Mouse (Mus musculus) myocyte (in vitro differentiated cells): ENCODE results near the gene Emcn. TPM values are rescaled to one million over a fixed set of nuclear protein-coding genes. Genes with fewer than 3 reads are reported as not detected.

Source experiments
- H3K27me3 ChIP-seq: one replicate; pipeline ENCODE4 v1.6.1; 2011; ENCODE audit not compliant: control insufficient read depth, insufficient read depth, insufficient read length
- H3K36me3 ChIP-seq: one replicate; pipeline ENCODE4 v1.6.1; 2011; ENCODE audit not compliant: control insufficient read depth, insufficient read depth
- H3K4me2 ChIP-seq: one replicate; pipeline ENCODE4 v1.6.1; 2011; ENCODE audit warnings: low read depth, control low read depth
- H3K4me3 ChIP-seq: one replicate; pipeline ENCODE4 v1.5.1; 2011; ENCODE audit warnings: mild to moderate bottlenecking, control low read depth, moderate library complexity
- H3K79me2 ChIP-seq: one replicate; pipeline ENCODE4 v1.6.1; 2011; ENCODE audit not compliant: control insufficient read depth, insufficient read depth
- H3ac ChIP-seq: one replicate; pipeline ENCODE4 v1.6.1; 2011; ENCODE audit not compliant: control insufficient read depth, insufficient read length
- CEBPB ChIP-seq: IDR thresholded peaks from 2 replicates; pipeline ENCODE4 v1.6.1; 2011; ENCODE audit warnings: mild to moderate bottlenecking, moderate library complexity; ENCODE audit not compliant: poor library complexity, insufficient read depth, severe bottlenecking
- E2F4 ChIP-seq: IDR thresholded peaks from one replicate; pipeline ENCODE4 v1.6.1; 2011; ENCODE audit warnings: mild to moderate bottlenecking, control low read depth, moderate library complexity; ENCODE audit not compliant: insufficient read depth
- MAX ChIP-seq: IDR thresholded peaks from one replicate; pipeline ENCODE4 v1.6.1; 2011; ENCODE audit warnings: low read depth, mild to moderate bottlenecking, control low read depth
- MYOD1 ChIP-seq, 3 experiments: IDR thresholded peaks; one replicate each; pipeline ENCODE4 v1.6.1; 2011; ENCODE audit warnings: control low read depth in 2 of 3, low read depth in 2 of 3, mild to moderate bottlenecking in 2 of 3, moderate library complexity in 1 of 3; ENCODE audit not compliant: insufficient read length in 2 of 3, control insufficient read depth in 1 of 3
- MYOG ChIP-seq, 3 experiments: IDR thresholded peaks; one replicate each; pipeline ENCODE4 v1.6.1; 2011; ENCODE audit warnings: control low read depth in 2 of 3, low read depth in 2 of 3, mild to moderate bottlenecking in 2 of 3; ENCODE audit not compliant: insufficient read length in 2 of 3, control insufficient read depth in 1 of 3, insufficient read depth in 1 of 3
- POLR2A ChIP-seq: IDR thresholded peaks from one replicate; pipeline ENCODE4 v1.6.1; 2011; ENCODE audit warnings: low read depth, mild to moderate bottlenecking, control low read depth, moderate library complexity; ENCODE audit not compliant: insufficient read length
- POLR2AphosphoS2 ChIP-seq: IDR thresholded peaks from one replicate; pipeline ENCODE4 v1.6.1; 2011; ENCODE audit warnings: low read depth, control low read depth; ENCODE audit not compliant: insufficient read length
- REST ChIP-seq: IDR thresholded peaks from one replicate; pipeline ENCODE4 v1.6.1; 2011; ENCODE audit warnings: mild to moderate bottlenecking, control low read depth, moderate library complexity; ENCODE audit not compliant: insufficient read depth, insufficient read length
- SRF ChIP-seq: IDR thresholded peaks from one replicate; pipeline ENCODE4 v1.6.1; 2011; ENCODE audit warnings: low read depth; ENCODE audit not compliant: control insufficient read depth, insufficient read length
- TCF12 ChIP-seq: IDR thresholded peaks from one replicate; pipeline ENCODE4 v1.6.1; 2011; ENCODE audit warnings: mild to moderate bottlenecking, control low read depth; ENCODE audit not compliant: poor library complexity, insufficient read depth, severe bottlenecking
- TCF3 ChIP-seq: IDR thresholded peaks from one replicate; pipeline ENCODE4 v1.6.1; 2011; ENCODE audit warnings: low read depth, control low read depth; ENCODE audit not compliant: insufficient read length
- USF1 ChIP-seq: IDR thresholded peaks from one replicate; pipeline ENCODE4 v1.6.1; 2011; ENCODE audit warnings: low read depth, mild to moderate bottlenecking, control low read depth, moderate library complexity
- polyA plus RNA-seq: library from polyadenylated mRNA; unstranded; fragments of >200 nt; fragmentation: generic; extraction: Trizol; gene quantifications from one replicate; pipeline ENCODE4 v1.2.1, GENCODE M21; 2012; ENCODE audit warnings: missing spikeins

Gene Emcn
- not detected for polyA plus RNA-seq

DNA sequence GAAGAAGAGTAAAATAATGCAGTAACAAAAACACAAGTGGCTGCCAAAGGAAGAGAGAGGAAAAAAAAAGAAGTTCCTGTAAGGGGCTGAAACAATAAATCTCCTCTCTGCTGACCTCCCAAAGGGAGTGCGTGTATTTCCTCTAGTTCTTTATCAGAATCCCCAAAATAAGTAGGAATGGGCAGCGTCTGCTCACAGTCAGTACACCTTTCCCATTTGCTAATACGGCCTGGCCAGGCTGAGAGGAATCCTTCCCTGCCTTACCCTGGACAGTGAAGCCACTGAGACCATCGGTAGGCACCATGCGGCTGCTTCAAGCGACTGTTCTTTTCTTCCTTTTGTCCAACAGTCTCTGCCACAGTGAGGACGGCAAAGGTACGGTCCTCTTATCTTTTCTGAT is at the start of gene Emcn:
Gene Emcn, plus strand, starts transcription at position 130 of the 400 bp plus-strand sequence.
- Histone ChIP-seq H3K27me3 (no peaks in the 10 kb centered on the region), H3K4me3 (no peak within 1 kb of the TSS), H3K4me2 (no peak within 1 kb of the TSS)

DNA sequence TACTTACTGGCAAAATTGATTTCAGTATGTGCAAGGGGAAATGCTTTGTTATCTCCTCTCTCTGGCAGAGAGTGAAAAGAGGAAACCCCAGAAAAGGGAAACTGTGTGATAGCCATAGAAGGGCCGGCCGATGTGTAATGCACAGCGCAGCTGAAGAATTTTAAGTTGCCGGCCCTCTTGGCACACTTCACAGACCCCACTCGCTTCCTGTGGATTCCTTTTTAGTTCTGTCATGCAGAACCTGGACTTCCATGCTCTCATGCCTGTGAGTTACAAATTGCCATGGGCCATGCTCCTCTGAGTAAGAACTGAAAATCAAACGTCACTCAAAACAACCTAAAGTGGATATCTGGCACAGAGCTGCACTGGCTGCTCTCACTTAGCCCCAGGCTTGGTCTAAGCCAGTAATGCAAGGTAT is 47.7 kb upstream of the Emcn start:
- TF ChIP-seq POLR2A (no peak), CEBPB (no peak), TCF12 (no peak)
- no peak overlapping the region for H3K4me3 ChIP-seq
- H3K79me2 ChIP-seq = no peaks in the 10 kb centered on the region
- H3K36me3 ChIP-seq = no peaks in the 10 kb centered on the region
- no peak overlapping the region for H3K4me2 ChIP-seq
- no peaks in the 10 kb centered on the region for H3K27me3 ChIP-seq
- no peak overlapping the region for H3ac ChIP-seq

More for the DNA sequence above, at the start of gene Emcn:
- no peaks in the 10 kb centered on the region for H3K36me3 ChIP-seq
- no peak for TF ChIP-seq TCF3
- TF ChIP-seq CEBPB = no peak
- TF ChIP-seq TCF12 = no peak
- no peak for TF ChIP-seq POLR2A
- TF ChIP-seq POLR2AphosphoS2 = no peak
- TF ChIP-seq USF1 = no peak
- TF ChIP-seq SRF = no peak
- TF ChIP-seq MAX = no peak
- no peak for TF ChIP-seq MYOG (IDR thresholded peaks at IDR 0.05; ENCODE audit: control insufficient read depth in 1 of 3, insufficient read depth in 1 of 3, insufficient read length in 2 of 3, low read depth in 2 of 3)
- no peak for TF ChIP-seq E2F4
- TF ChIP-seq REST = no peak
- TF ChIP-seq MYOD1 (IDR thresholded peaks at IDR 0.05; ENCODE audit: control insufficient read depth in 1 of 3, insufficient read length in 2 of 3, low read depth in 2 of 3) = no peak
- H3K79me2 ChIP-seq = no peaks in the 10 kb centered on the region
- H3ac ChIP-seq = no peak within 1 kb of the TSS

DNA sequence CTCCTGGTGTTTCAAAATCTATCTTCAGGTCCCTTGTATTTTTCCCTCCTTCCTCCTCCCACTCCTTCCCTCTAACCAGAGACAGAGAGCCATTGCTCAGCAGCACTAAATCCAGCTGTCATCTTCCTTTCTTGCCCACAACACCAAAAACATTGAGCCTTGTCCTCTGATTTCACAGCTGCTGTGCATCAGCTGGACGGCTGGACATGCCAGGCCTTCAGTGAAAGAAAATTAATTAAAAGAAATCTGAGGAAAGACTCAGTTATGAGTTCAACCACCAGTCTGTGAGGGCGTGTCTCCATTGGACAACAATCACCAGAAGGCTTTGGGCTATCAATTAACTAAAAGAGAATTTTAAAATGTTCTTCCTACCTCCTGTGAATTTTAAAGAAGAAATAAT is 42.6 kb upstream of the Emcn start:
- Histone ChIP-seq H3K4me3 (no peak overlapping the region), H3ac (no peak overlapping the region), H3K27me3 (no peaks in the 10 kb centered on the region), H3K4me2 (no peak overlapping the region), H3K79me2 (no peaks in the 10 kb centered on the region), H3K36me3 (no peaks in the 10 kb centered on the region)
- peak in 2 of 3 experiments; percentile 38 to 55 for TF ChIP-seq MYOD1 (IDR thresholded peaks at IDR 0.05; ENCODE audit: control insufficient read depth in 1 of 3, insufficient read length in 2 of 3, low read depth in 2 of 3)
- no peak for TF ChIP-seq USF1

DNA sequence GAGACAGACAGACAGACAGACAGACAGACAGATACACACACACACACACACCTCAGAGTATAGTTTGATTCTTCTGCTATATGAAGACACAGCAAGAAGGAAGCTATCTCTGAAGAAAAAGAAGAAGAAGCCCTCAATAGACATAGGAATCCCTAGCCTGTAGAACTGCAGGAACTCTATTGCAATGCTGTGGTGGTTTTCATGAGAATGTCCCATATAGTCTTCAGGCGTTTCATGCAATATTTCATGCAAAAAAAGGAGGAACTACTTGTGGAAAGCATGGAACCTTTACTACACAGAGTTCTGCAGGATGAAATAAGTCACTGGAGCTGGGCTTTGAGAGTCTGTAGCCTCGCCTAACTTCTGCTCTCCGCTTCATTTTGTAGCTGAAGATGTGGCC is 40.7 kb upstream of the Emcn start:
- Histone ChIP-seq H3K4me2 (no peak overlapping the region), H3ac (no peak overlapping the region), H3K4me3 (no peak overlapping the region), H3K79me2 (no peaks in the 10 kb centered on the region), H3K36me3 (no peaks in the 10 kb centered on the region), H3K27me3 (no peaks in the 10 kb centered on the region)
- TF ChIP-seq MYOD1 (IDR thresholded peaks at IDR 0.05; ENCODE audit: control insufficient read depth in 1 of 3, insufficient read length in 2 of 3, low read depth in 2 of 3) (no peak), USF1 (no peak), REST (no peak), TCF12 (no peak), TCF3 (no peak), CEBPB (no peak), POLR2A (no peak), E2F4 (no peak), POLR2AphosphoS2 (no peak), SRF (no peak), MYOG (IDR thresholded peaks at IDR 0.05; ENCODE audit: control insufficient read depth in 1 of 3, insufficient read depth in 1 of 3, insufficient read length in 2 of 3, low read depth in 2 of 3) (no peak), MAX (no peak)

DNA sequence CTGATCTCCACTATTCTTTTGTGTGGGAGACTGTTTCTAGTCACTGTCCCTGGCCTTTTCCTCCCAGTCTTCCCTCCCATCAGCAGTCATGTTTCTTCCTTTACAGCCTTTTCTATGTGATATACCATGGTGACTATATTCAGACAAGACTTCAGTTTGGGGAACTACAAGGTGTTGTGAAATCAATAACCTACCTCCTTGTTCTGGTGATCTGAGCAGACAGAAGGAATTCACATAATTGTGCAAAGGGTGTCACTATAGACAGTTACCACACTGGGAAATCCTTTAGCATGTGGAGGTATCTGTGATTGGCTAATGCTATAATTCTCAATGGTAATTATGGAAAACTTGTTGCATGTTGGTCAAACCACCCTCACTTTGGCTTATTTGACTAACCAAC is 39.7 kb upstream of the Emcn start:
- H3K4me3 ChIP-seq = no peak overlapping the region
- H3K27me3 ChIP-seq = no peaks in the 10 kb centered on the region
- H3K4me2 ChIP-seq = no peak overlapping the region
- H3K36me3 ChIP-seq = no peaks in the 10 kb centered on the region
- no peak overlapping the region for H3ac ChIP-seq
- no peaks in the 10 kb centered on the region for H3K79me2 ChIP-seq
- no peak for TF ChIP-seq POLR2AphosphoS2
- TF ChIP-seq CEBPB = no peak
- TF ChIP-seq USF1 = no peak
- TF ChIP-seq REST = no peak
- TF ChIP-seq MYOG (IDR thresholded peaks at IDR 0.05; ENCODE audit: control insufficient read depth in 1 of 3, insufficient read depth in 1 of 3, insufficient read length in 2 of 3, low read depth in 2 of 3) = no peak
- TF ChIP-seq TCF12 = no peak
- no peak for TF ChIP-seq E2F4
- TF ChIP-seq TCF3 = no peak
- TF ChIP-seq SRF = no peak
- no peak for TF ChIP-seq MAX
- TF ChIP-seq POLR2A = no peak
- no peak for TF ChIP-seq MYOD1 (IDR thresholded peaks at IDR 0.05; ENCODE audit: control insufficient read depth in 1 of 3, insufficient read length in 2 of 3, low read depth in 2 of 3)
